Mouse (Mus musculus) cerebellum, adult 9-11 months (tissue): ENCODE data around the gene Nck1.

Experiments used
- DNase-seq: peaks from one replicate; pipeline ENCODE4 v3.0.0; 2022

The Nck1 gene

GRCm38 (mm10) chr9:100545715-100546593 is at the start of gene Nck1:
TSS of gene Nck1 (minus strand) at chr9:100546134.
- peak; percentile 99 for DNase-seq

- no peak for DNase-seq
Measured at GRCm38 (mm10) chr9:100590462-100590861, 44.5 kb upstream of the Nck1 start.

- no peak for DNase-seq
Measured at GRCm38 (mm10) chr9:100584031-100584430, 38.1 kb upstream of the Nck1 start.

- DNase-seq: peak; percentile 63
Measured at GRCm38 (mm10) chr9:100582883-100583575, 37.1 kb upstream of the Nck1 start.

- DNase-seq: peak; percentile 82
Measured at GRCm38 (mm10) chr9:100581543-100582492, 35.9 kb upstream of the Nck1 start.

GRCm38 (mm10) chr9:100580196-100580740 is 34.3 kb upstream of the Nck1 start:
- no peak for DNase-seq

- DNase-seq: no peak
Measured at GRCm38 (mm10) chr9:100573942-100574341, 28.0 kb upstream of the Nck1 start.

GRCm38 (mm10) chr9:100573300-100573699 is 27.4 kb upstream of the Nck1 start:
- DNase-seq: no peak

GRCm38 (mm10) chr9:100571511-100571910 is 25.6 kb upstream of the Nck1 start:
- DNase-seq: no peak

GRCm38 (mm10) chr9:100570626-100571233 is 24.8 kb upstream of the Nck1 start, which contains the start of gene Slc35g2:
TSS of gene Slc35g2 (minus strand) at chr9:100571090.
- peak; percentile 81 for DNase-seq

GRCm38 (mm10) chr9:100569798-100570625 is 24.1 kb upstream of the Nck1 start:
- DNase-seq: peak; percentile 90

GRCm38 (mm10) chr9:100560251-100560890 is 14.4 kb upstream of the Nck1 start:
- peak; percentile 81 for DNase-seq

- DNase-seq: peak; percentile 76
Measured at GRCm38 (mm10) chr9:100558991-100559390, 13.1 kb upstream of the Nck1 start.

GRCm38 (mm10) chr9:100558023-100558573 is 12.2 kb upstream of the Nck1 start:
- DNase-seq: no peak

GRCm38 (mm10) chr9:100555686-100556085 is 9.8 kb upstream of the Nck1 start:
- no peak for DNase-seq

- no peak for DNase-seq
Measured at GRCm38 (mm10) chr9:100548313-100548712, 2.4 kb upstream of the Nck1 start.

GRCm38 (mm10) chr9:100546594-100546910 is 618 bp upstream of the Nck1 start:
- no peak for DNase-seq

GRCm38 (mm10) chr9:100544948-100545714 is 803 bp downstream of the Nck1 start:
- DNase-seq: no peak

GRCm38 (mm10) chr9:100535618-100536262 is 10.2 kb downstream of the Nck1 start:
- DNase-seq: no peak
